Mouse (Mus musculus) spleen, adult 2 months (tissue): ENCODE data around the gene Amdhd2. TPM values are rescaled to one million over a fixed set of nuclear protein-coding genes. Genes with fewer than 3 reads are reported as not detected.
A peak's percentile ranks its signal among the peaks of the same experiment; 100 is the strongest.

Source experiments
- DNase-seq, 2 experiments: peaks; one replicate each; pipeline versions ENCODE4 v3.0.0 to v3.0.0-alpha.2; 2012 to 2021; ENCODE audit warnings: low spot score in 2 of 2, low read depth in 1 of 2
- H3K27ac ChIP-seq: fragments of 200-500 bp; 2 replicates; pipeline ENCODE4 v1.5.1; 2012; ENCODE audit warnings: low read length, inconsistent platforms; ENCODE audit not compliant: insufficient read depth
- H3K27me3 ChIP-seq: fragments of 200-500 bp; 2 replicates; pipeline ENCODE4 v1.6.1; 2012; ENCODE audit warnings: mild to moderate bottlenecking, moderate library complexity, low read length, inconsistent platforms; ENCODE audit not compliant: control insufficient read depth, insufficient read depth
- H3K36me3 ChIP-seq: fragments of 200-500 bp; 2 replicates; pipeline ENCODE4 v1.6.1; 2012; ENCODE audit warnings: mild to moderate bottlenecking, low read length, inconsistent platforms; ENCODE audit not compliant: control insufficient read depth, insufficient read depth
- H3K4me1 ChIP-seq: fragments of 200-500 bp; 2 replicates; pipeline ENCODE4 v1.6.1; 2011; ENCODE audit warnings: inconsistent platforms; ENCODE audit not compliant: control insufficient read depth, insufficient read depth, insufficient read length
- H3K4me3 ChIP-seq: fragments of 200-500 bp; 2 replicates; pipeline ENCODE4 v1.5.1; 2011; ENCODE audit warnings: mild to moderate bottlenecking, inconsistent platforms; ENCODE audit not compliant: insufficient read depth, insufficient read length; ENCODE audit errors: extremely low read depth
- CTCF ChIP-seq: fragments of 200-500 bp; IDR thresholded peaks from 2 replicates; pipeline ENCODE4 v1.5.1; 2011; ENCODE audit warnings: mild to moderate bottlenecking, inconsistent platforms; ENCODE audit not compliant: insufficient read depth, insufficient read length, insufficient replicate concordance; ENCODE audit errors: extremely low read depth
- POLR2A ChIP-seq: fragments of 200-500 bp; IDR thresholded peaks from 2 replicates; pipeline ENCODE4 v1.6.1; 2011; ENCODE audit warnings: low read depth, low read length, inconsistent platforms
- WGBS: fragments of 180-500 bp; shearing (Covaris S2); methylation state at CpG from one replicate; pipeline ENCODE4 v1.1.7; 2018; 5-methylcytosine and 5-hydroxymethylcytosine counted together
- polyA plus RNA-seq: library from polyadenylated mRNA; depleted of rRNA; stranded (reverse); fragments of >200 nt; gene quantifications from 2 replicates; pipeline ENCODE4 v1.2.3, GENCODE M21; 2012

Amdhd2 gene
- polyA plus RNA-seq, 1 experiment: 41.5 TPM

GRCm38 (mm10) chr17:24149421-24149820, 14.1 kb downstream of the Amdhd2 start:
- no peak for DNase-seq
- WGBS: 92% methylated on average over 7 of the region's 7 CpGs
- Histone ChIP-seq H3K27me3 (no peaks in the 10 kb centered on the region), H3K4me3 (no peak overlapping the region), H3K36me3 (no peaks in the 10 kb centered on the region), H3K4me1 (no peaks in the 10 kb centered on the region), H3K27ac (no peak overlapping the region)
- TF ChIP-seq POLR2A: no peak

- Histone ChIP-seq H3K4me1 (peaks cover 8% of the 10 kb centered on the region), H3K4me3 (no peak overlapping the region), H3K27ac (no peak overlapping the region), H3K36me3 (no peaks in the 10 kb centered on the region), H3K27me3 (no peaks in the 10 kb centered on the region)
- WGBS: 71% methylated on average over 2 of the region's 2 CpGs
- TF ChIP-seq CTCF (no peak), POLR2A (no peak)
- no peak for DNase-seq
Observed at GRCm38 (mm10) chr17:24142897-24143296, 20.7 kb downstream of the Amdhd2 start.

GRCm38 (mm10) chr17:24141425-24141920, 22.1 kb downstream of the Amdhd2 start:
- peak overlapping the region; percentile 87 for H3K27ac ChIP-seq
- TF ChIP-seq POLR2A (peak; percentile 41), CTCF (no peak)
- H3K4me1 ChIP-seq: peaks cover 11% of the 10 kb centered on the region
- peak overlapping the region; percentile 94 for H3K4me3 ChIP-seq
- WGBS: under 1% methylated on average over 44 of the region's 57 CpGs
- H3K27me3 ChIP-seq: no peaks in the 10 kb centered on the region
- peak; percentile 94 to 96 for DNase-seq
- H3K36me3 ChIP-seq: no peaks in the 10 kb centered on the region

GRCm38 (mm10) chr17:24140845-24141424, 22.6 kb downstream of the Amdhd2 start:
- Histone ChIP-seq H3K27me3 (no peaks in the 10 kb centered on the region), H3K4me3 (peak overlapping the region; percentile 90), H3K4me1 (peaks cover 11% of the 10 kb centered on the region), H3K27ac (peak overlapping the region; percentile 87), H3K36me3 (no peaks in the 10 kb centered on the region)
- WGBS: under 1% methylated on average over 40 of the region's 43 CpGs
- no peak for TF ChIP-seq CTCF
- TF ChIP-seq POLR2A: no peak
- DNase-seq: no peak

- Histone ChIP-seq H3K36me3 (no peaks in the 10 kb centered on the region), H3K27me3 (no peaks in the 10 kb centered on the region), H3K27ac (no peak overlapping the region), H3K4me1 (peaks cover 11% of the 10 kb centered on the region), H3K4me3 (no peak overlapping the region)
- DNase-seq: no peak
- 73% methylated on average over 4 of the region's 4 CpGs for WGBS
- TF ChIP-seq CTCF (no peak), POLR2A (no peak)
Observed at GRCm38 (mm10) chr17:24139968-24140367, 23.6 kb downstream of the Amdhd2 start.

GRCm38 (mm10) chr17:24139256-24139655, 24.3 kb downstream of the Amdhd2 start:
- Histone ChIP-seq H3K4me1 (peaks cover 11% of the 10 kb centered on the region), H3K4me3 (no peak overlapping the region), H3K27ac (no peak overlapping the region), H3K27me3 (no peaks in the 10 kb centered on the region), H3K36me3 (no peaks in the 10 kb centered on the region)
- DNase-seq: no peak
- TF ChIP-seq CTCF (no peak), POLR2A (no peak)
- WGBS: 40% methylated on average over 3 of the region's 3 CpGs

GRCm38 (mm10) chr17:24137226-24137880, 26.2 kb downstream of the Amdhd2 start:
- no peak for TF ChIP-seq CTCF
- no peak for TF ChIP-seq POLR2A
- no peak for DNase-seq
- Histone ChIP-seq H3K27ac (no peak overlapping the region), H3K4me1 (peaks cover 11% of the 10 kb centered on the region), H3K27me3 (no peaks in the 10 kb centered on the region), H3K4me3 (no peak overlapping the region), H3K36me3 (no peaks in the 10 kb centered on the region)
- 70% methylated on average over 2 of the region's 2 CpGs for WGBS
